Mouse (Mus musculus) ES-E14 (cell line): ENCODE results near the gene Prep. TPM values are rescaled to one million over a fixed set of nuclear protein-coding genes. Genes with fewer than 3 reads are reported as not detected.
A peak's percentile ranks its signal among the peaks of the same experiment; 100 is the strongest.

Experiments
- DNase-seq: peaks from one replicate; pipeline ENCODE4 v3.0.0-alpha.2; 2013; ENCODE audit warnings: low read depth, low spot score
- H3K27ac ChIP-seq: 2 replicates; pipeline ENCODE4 v1.5.1; 2012; ENCODE audit warnings: low read depth, mild to moderate bottlenecking, low read length, moderate library complexity, mixed read lengths; ENCODE audit not compliant: poor library complexity, insufficient read depth, severe bottlenecking
- H3K36me3 ChIP-seq: 2 replicates; pipeline ENCODE4 v1.6.1; 2012; ENCODE audit warnings: mild to moderate bottlenecking, low read length, moderate library complexity, mixed read lengths; ENCODE audit not compliant: control insufficient read depth, poor library complexity, insufficient read depth, severe bottlenecking
- H3K4me1 ChIP-seq, 2 experiments: fragments of 150-350 bp in 1 of 2; sonication (generic) in 1 of 2; 2 replicates each; pipeline ENCODE4 v1.6.1; 2012; ENCODE audit warnings: low read length in 2 of 2, mild to moderate bottlenecking in 1 of 2, mixed read lengths in 1 of 2; ENCODE audit not compliant: control insufficient read depth in 2 of 2, insufficient read depth in 2 of 2, poor library complexity in 1 of 2
- H3K4me3 ChIP-seq, 2 experiments: fragments of 150-350 bp in 1 of 2; sonication (generic) in 1 of 2; 2 replicates each; pipeline ENCODE4 v1.5.1; 2012; ENCODE audit warnings: low read length in 2 of 2, low read depth in 1 of 2, mild to moderate bottlenecking in 1 of 2, mixed read lengths in 1 of 2; ENCODE audit not compliant: insufficient read depth in 1 of 2, poor library complexity in 1 of 2, severe bottlenecking in 1 of 2
- H3K9ac ChIP-seq: 2 replicates; pipeline ENCODE4 v1.6.1; 2012; ENCODE audit warnings: low read depth, mild to moderate bottlenecking, low read length, mixed read lengths; ENCODE audit not compliant: poor library complexity, insufficient read depth, severe bottlenecking
- H3K9me3 ChIP-seq: fragments of 150-350 bp; sonication (generic); 2 replicates; pipeline ENCODE4 v1.6.1; 2012; ENCODE audit warnings: low read depth, mild to moderate bottlenecking, low read length; ENCODE audit not compliant: control insufficient read depth, insufficient read depth
- CHD2 ChIP-seq: IDR thresholded peaks from 2 replicates; pipeline ENCODE4 v1.6.1; 2014; ENCODE audit warnings: mild to moderate bottlenecking, low read depth, low read length, inconsistent platforms
- HCFC1 ChIP-seq: IDR thresholded peaks from 2 replicates; pipeline ENCODE4 v1.6.1; 2012; ENCODE audit warnings: low read length, inconsistent platforms, borderline replicate concordance; ENCODE audit not compliant: insufficient read depth
- MAFK ChIP-seq: IDR thresholded peaks from 2 replicates; pipeline ENCODE4 v1.6.1; 2014; ENCODE audit warnings: mild to moderate bottlenecking, low read depth, low read length, inconsistent platforms; ENCODE audit not compliant: insufficient read depth
- ZC3H11A ChIP-seq: IDR thresholded peaks from 2 replicates; pipeline ENCODE4 v1.6.1; 2012; ENCODE audit warnings: low read depth, mild to moderate bottlenecking, inconsistent platforms, low read length, borderline replicate concordance
- ZNF384 ChIP-seq: IDR thresholded peaks from 2 replicates; pipeline ENCODE4 v1.6.1; 2012; ENCODE audit warnings: low read depth, low read length, inconsistent platforms
- in situ Hi-C, 2 experiments: fragments of 600-800 bp; cut with MboI; formaldehyde crosslinking; loops; one replicate each; pipeline ENCODE4 v1.15.1; 2025; ENCODE audit warnings: low sequenced_read_pairs in 2 of 2, inconsistent platforms in 1 of 2; ENCODE audit not compliant: unreplicated experiment in 2 of 2
- total RNA-seq: library from RNA; depleted of rRNA; stranded (reverse); fragments of 300-350 nt; gene quantifications from 2 replicates; pipeline ENCODE4 v1.2.3, GENCODE M21; 2012; rRNA removed

The Prep gene
- total RNA-seq, 1 experiment, result 12.9 TPM

GRCm38 (mm10) chr10:45194531-45194930 lies 127.5 kb downstream of the Prep start:
- Histone ChIP-seq H3K36me3 (no peaks in the 10 kb centered on the region), H3K9ac (no peak overlapping the region), H3K27ac (no peak overlapping the region), H3K4me3 (no peak overlapping the region), H3K9me3 (no peaks in the 10 kb centered on the region), H3K4me1 (peaks cover 0 to 15% of the 10 kb centered on the region in 2 experiments; a peak in 2 of 4 replicates)
- in situ Hi-C loops, result no loop called here
- no peak for TF ChIP-seq MAFK
- TF ChIP-seq ZC3H11A, result no peak
- no peak for TF ChIP-seq ZNF384
- no peak for TF ChIP-seq HCFC1
- no peak for TF ChIP-seq CHD2
- DNase-seq, result peak; percentile 6

DNA sequence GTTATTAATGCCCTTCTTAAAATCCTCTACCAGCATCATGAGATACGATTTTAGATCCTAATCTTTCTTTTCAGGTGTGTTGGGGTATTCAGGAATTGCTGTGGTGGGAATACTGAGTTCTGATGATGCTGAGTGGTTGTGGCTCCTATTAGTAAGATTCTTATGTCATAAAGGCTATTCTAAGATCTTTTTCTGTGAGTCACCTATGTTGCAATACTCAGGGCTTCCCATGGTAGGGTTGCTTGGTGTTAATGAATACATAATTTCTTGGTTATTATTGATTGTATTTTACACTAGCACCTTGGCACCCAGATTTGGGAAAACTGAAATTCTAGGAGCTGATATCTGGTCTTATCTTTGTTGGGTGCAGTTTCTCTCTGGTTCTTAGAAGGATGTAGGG lies 137.6 kb downstream of the Prep start:
- Histone ChIP-seq H3K9me3 (no peaks in the 10 kb centered on the region), H3K4me1 (no peaks in the 10 kb centered on the region), H3K4me3 (no peak overlapping the region), H3K9ac (no peak overlapping the region), H3K27ac (no peak overlapping the region), H3K36me3 (no peaks in the 10 kb centered on the region)
- TF ChIP-seq HCFC1, result no peak
- no peak for TF ChIP-seq ZC3H11A
- no peak for TF ChIP-seq ZNF384
- no peak for TF ChIP-seq CHD2
- TF ChIP-seq MAFK, result no peak
- DNase-seq, result no peak
- in situ Hi-C loops, result no loop called here

DNA sequence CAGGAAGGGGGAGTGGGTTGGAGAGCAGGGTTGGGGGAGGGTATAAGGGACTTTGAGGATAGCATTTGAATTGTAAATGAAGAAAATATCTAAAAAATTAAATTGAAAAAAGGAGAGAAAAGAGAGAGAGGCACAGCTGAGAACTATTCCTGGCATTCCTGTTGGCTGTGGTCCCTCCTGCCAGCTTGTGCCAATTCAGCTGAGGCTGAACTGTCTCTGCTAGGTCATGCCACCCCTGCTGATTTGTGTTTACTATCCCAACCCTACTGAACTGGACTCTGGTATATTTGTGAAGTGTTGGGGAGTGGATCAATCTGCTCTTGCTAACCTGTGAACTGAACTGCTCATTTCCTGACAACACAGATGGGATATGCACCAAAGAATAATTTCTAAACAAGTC lies 143.2 kb downstream of the Prep start:
- TF ChIP-seq CHD2 (no peak), MAFK (no peak), ZC3H11A (no peak), ZNF384 (no peak), HCFC1 (no peak)
- no peaks in the 10 kb centered on the region for H3K4me1 ChIP-seq
- no peaks in the 10 kb centered on the region for H3K36me3 ChIP-seq
- no peak overlapping the region for H3K4me3 ChIP-seq
- DNase-seq, result no peak
- H3K9ac ChIP-seq, result no peak overlapping the region
- no peak overlapping the region for H3K27ac ChIP-seq
- H3K9me3 ChIP-seq, result no peaks in the 10 kb centered on the region
- in situ Hi-C loops, result no loop called here

GRCm38 (mm10) chr10:45216676-45217075 lies 149.7 kb downstream of the Prep start:
- H3K27ac ChIP-seq, result no peak overlapping the region

More at GRCm38 (mm10) chr10:45216676-45217075, 149.7 kb downstream of the Prep start:
- Histone ChIP-seq H3K4me3 (no peak overlapping the region), H3K9ac (no peak overlapping the region), H3K36me3 (no peaks in the 10 kb centered on the region), H3K9me3 (no peaks in the 10 kb centered on the region), H3K4me1 (no peaks in the 10 kb centered on the region)
- no peak for DNase-seq
- in situ Hi-C loops, result no loop called here
- no peak for TF ChIP-seq CHD2
- no peak for TF ChIP-seq HCFC1
- TF ChIP-seq MAFK, result no peak
- TF ChIP-seq ZNF384, result no peak
- no peak for TF ChIP-seq ZC3H11A

Other genes starting within 250 kb of the Prep start
- gene Popdc3, start 110.9 kb downstream of the Prep start, total RNA-seq, result 0.85 and 0.90 TPM in 2 replicates